Mouse (Mus musculus): ENCODE measurements around the gene Misp. TPM values are rescaled to one million over a fixed set of nuclear protein-coding genes. Genes with fewer than 3 reads are reported as not detected.
A peak's percentile ranks its signal among the peaks of the same experiment; 100 is the strongest.

Gene Misp
- polyA plus RNA-seq, 1 experiment = 1.1 TPM

GRCm38 (mm10) chr10:79856704-79857451 lies 36.1 kb downstream of the Misp start:
- no peak for DNase-seq (ENCODE audit: low read depth)
- no peak for TF ChIP-seq CTCF (IDR thresholded peaks at IDR 0.05; ENCODE audit: borderline replicate concordance, extremely low read depth, insufficient read depth, insufficient read length)
- no peak for TF ChIP-seq POLR2A (IDR thresholded peaks at IDR 0.05; ENCODE audit: borderline replicate concordance, extremely low read depth, insufficient read depth, insufficient read length, poor library complexity, severe bottlenecking)

- TF ChIP-seq CTCF (IDR thresholded peaks at IDR 0.05; ENCODE audit: borderline replicate concordance, extremely low read depth, insufficient read depth, insufficient read length) = no peak
- no peak for TF ChIP-seq POLR2A (IDR thresholded peaks at IDR 0.05; ENCODE audit: borderline replicate concordance, extremely low read depth, insufficient read depth, insufficient read length, poor library complexity, severe bottlenecking)
- DNase-seq (ENCODE audit: low read depth) = peak; percentile 75
Measured at GRCm38 (mm10) chr10:79857452-79857811, 36.6 kb downstream of the Misp start.

DNA sequence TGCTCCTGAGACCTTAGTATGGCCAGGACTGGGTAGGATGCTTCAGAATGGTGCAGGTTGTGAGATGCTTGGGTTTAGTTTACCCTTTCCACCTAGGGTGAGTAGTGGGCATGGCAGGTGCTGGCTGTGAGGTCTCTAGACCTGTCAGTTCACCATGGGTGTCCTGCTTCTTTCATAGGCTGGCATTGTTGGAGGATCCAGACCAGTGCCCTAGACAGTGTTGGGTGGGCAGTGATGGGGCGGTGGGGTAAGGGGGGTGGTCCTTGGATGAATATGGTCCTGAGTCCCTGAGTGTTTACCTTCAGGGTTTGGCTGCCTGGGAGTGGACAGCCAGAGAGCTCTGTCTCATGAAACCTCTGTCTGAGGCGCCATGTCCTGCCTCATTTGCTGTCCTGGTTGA lies 37.1 kb downstream of the Misp start:
- no peak for TF ChIP-seq POLR2A (IDR thresholded peaks at IDR 0.05; ENCODE audit: borderline replicate concordance, extremely low read depth, insufficient read depth, insufficient read length, poor library complexity, severe bottlenecking)
- TF ChIP-seq CTCF (IDR thresholded peaks at IDR 0.05; ENCODE audit: borderline replicate concordance, extremely low read depth, insufficient read depth, insufficient read length) = no peak
- no peak for DNase-seq (ENCODE audit: low read depth)

DNA sequence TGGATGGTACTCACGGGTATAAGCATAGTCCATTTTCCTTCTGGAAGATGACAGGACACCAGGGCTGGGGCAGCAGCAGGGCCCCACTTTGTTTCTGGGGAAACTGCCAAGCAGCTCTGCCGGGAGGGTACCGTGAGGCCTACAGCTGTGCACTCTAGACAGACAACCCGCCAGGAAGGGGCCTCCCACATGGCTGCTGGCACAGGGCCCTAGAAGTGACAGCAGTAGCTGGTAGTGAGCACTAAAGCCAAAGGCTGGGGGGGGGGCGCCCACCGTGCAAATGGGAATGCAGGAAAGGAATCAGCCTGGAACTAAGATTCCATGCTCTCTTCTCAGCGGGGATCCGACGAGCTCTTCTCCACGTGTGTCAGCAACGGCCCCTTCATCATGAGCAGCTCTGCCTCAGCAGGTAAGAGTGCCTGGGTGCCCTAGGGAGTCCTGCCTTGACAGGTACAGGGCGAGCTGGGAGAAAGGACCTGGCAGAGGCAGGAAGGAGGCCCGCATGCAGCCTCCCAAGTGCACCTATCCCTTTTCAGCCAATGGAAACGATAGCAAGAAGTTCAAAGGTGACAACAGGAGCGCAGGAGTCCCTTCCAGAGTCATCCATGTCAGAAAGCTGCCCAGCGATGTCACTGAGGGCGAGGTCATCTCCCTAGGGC lies 37.8 kb downstream of the Misp start:
- peak; percentile 94 for DNase-seq (ENCODE audit: low read depth)
- TF ChIP-seq CTCF (IDR thresholded peaks at IDR 0.05; ENCODE audit: borderline replicate concordance, extremely low read depth, insufficient read depth, insufficient read length) (no peak), POLR2A (IDR thresholded peaks at IDR 0.05; ENCODE audit: borderline replicate concordance, extremely low read depth, insufficient read depth, insufficient read length, poor library complexity, severe bottlenecking) (no peak)

DNA sequence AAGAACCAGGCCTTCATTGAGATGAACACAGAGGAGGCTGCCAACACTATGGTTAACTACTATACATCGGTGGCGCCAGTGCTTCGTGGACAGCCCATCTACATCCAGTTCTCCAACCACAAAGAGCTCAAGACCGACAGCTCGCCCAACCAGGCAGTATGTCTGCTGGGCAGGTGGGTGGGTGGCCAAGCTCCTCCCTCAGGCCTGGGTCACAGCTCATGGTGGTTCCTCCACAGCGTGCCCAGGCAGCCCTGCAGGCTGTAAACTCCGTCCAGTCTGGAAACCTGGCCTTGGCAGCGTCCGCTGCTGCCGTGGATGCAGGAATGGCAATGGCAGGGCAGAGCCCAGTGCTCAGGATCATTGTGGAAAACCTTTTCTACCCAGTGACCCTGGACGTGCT lies 38.3 kb downstream of the Misp start:
- DNase-seq (ENCODE audit: low read depth) = no peak
- TF ChIP-seq POLR2A (IDR thresholded peaks at IDR 0.05; ENCODE audit: borderline replicate concordance, extremely low read depth, insufficient read depth, insufficient read length, poor library complexity, severe bottlenecking) = no peak
- TF ChIP-seq CTCF (IDR thresholded peaks at IDR 0.05; ENCODE audit: borderline replicate concordance, extremely low read depth, insufficient read depth, insufficient read length) = no peak

DNA sequence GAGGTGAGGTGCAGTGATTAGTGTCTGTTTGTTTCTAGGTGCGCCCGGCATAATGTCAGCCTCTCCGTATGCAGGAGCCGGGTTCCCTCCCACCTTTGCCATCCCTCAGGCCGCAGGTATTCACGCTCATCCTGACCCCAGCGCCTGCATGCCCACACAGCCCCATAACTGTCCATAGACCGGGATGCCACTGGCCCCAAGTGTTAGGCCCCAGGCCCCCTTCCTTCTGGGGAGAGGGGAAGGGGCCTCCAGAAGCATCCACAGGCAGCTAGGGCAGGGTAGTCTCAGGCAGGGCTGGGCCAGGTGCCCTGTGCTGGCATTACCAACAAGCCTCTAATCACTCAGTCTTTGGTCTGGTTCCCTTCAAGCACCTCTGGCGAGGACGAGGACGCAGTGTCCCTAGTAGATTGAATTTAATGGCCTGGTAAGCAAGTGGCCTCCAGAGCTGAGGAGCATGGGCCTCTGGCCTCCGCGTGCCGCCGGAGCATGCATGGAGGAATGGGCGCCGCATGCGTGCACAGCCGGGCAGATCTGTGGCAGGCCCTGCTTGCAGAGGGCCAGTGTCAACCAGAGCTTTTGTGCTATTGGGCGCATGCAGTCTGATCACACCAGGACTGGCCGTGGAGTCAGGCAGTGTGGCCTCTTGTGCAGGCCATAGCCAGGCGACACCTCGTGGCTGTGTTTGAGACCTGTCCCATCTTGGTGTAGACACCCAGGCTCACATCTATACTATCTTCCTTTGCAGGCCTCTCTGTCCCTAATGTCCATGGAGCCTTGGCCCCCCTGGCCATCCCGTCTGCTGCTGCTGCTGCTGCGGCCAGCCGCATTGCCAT lies 39.5 kb downstream of the Misp start:
- no peak for DNase-seq (ENCODE audit: low read depth)
- TF ChIP-seq CTCF (IDR thresholded peaks at IDR 0.05; ENCODE audit: borderline replicate concordance, extremely low read depth, insufficient read depth, insufficient read length) (no peak), POLR2A (IDR thresholded peaks at IDR 0.05; ENCODE audit: borderline replicate concordance, extremely low read depth, insufficient read depth, insufficient read length, poor library complexity, severe bottlenecking) (no peak)

- no peak for DNase-seq (ENCODE audit: low read depth)
- TF ChIP-seq POLR2A (IDR thresholded peaks at IDR 0.05; ENCODE audit: borderline replicate concordance, extremely low read depth, insufficient read depth, insufficient read length, poor library complexity, severe bottlenecking) = no peak
Measured at GRCm38 (mm10) chr10:79861230-79862048, 40.6 kb downstream of the Misp start.

- no peak for DNase-seq (ENCODE audit: low read depth)
- TF ChIP-seq POLR2A (IDR thresholded peaks at IDR 0.05; ENCODE audit: borderline replicate concordance, extremely low read depth, insufficient read depth, insufficient read length, poor library complexity, severe bottlenecking) (no peak), CTCF (IDR thresholded peaks at IDR 0.05; ENCODE audit: borderline replicate concordance, extremely low read depth, insufficient read depth, insufficient read length) (no peak)
Measured at GRCm38 (mm10) chr10:79862049-79862788, 41.4 kb downstream of the Misp start.

- no peak for DNase-seq (ENCODE audit: low read depth)
- TF ChIP-seq POLR2A (IDR thresholded peaks at IDR 0.05; ENCODE audit: borderline replicate concordance, extremely low read depth, insufficient read depth, insufficient read length, poor library complexity, severe bottlenecking) = no peak
- no peak for TF ChIP-seq CTCF (IDR thresholded peaks at IDR 0.05; ENCODE audit: borderline replicate concordance, extremely low read depth, insufficient read depth, insufficient read length)
Measured at GRCm38 (mm10) chr10:79862925-79863324, 42.1 kb downstream of the Misp start.

Data from brain, embryonic 14.5 days (tissue).